Mouse (Mus musculus): ENCODE data around the gene Vmn1r173.
"Not testable (repeated sequence)": the region's sequence is repeated elsewhere in the genome, so short reads cannot be mapped to it uniquely, and the experiment has no call there.

The Vmn1r173 gene

GRCm38 (mm10) chr7:23700403-23700802, at the start of gene Vmn1r173:
Gene Vmn1r173 (plus strand): TSS chr7:23700703.
- not testable (repeated sequence) for DNase-seq (ENCODE audit: low read depth, low spot score)

GRCm38 (mm10) chr7:23658016-23658415, 42.5 kb upstream of the Vmn1r173 start, which contains the start of gene Vmn1r172:
Gene Vmn1r172 (plus strand): TSS chr7:23658316.
- DNase-seq (ENCODE audit: low read depth, low spot score) = no peak

DNA sequence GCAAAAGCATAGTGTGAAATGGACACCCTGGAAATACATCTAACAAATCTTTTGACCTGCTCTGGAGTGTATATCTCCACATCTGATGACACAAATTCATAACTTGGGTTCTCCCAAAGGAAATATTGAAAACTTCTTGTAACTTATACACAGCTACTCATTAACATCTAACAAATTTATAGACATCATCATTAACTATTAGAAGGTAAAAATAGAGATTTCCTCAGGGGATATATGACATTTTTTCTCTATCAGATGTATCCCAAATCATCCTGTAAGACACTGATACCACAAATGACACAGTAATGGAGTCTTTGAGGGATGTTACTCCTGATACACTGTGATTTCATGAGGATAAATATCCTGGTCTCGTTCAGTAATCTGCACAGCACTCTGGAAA, 51.5 kb downstream of the Vmn1r173 start, which contains the start of gene Vmn1r174:
Vmn1r174 (plus strand) TSS at position 301 of the 400 bp plus-strand sequence.
- not testable (repeated sequence) for DNase-seq (ENCODE audit: low read depth, low spot score)
